Mouse (Mus musculus) liver, embryonic 14.5 days (tissue): ENCODE measurements around the gene Sox30. TPM values are rescaled to one million over a fixed set of nuclear protein-coding genes. Genes with fewer than 3 reads are reported as not detected.

ENCODE experiments used
- ATAC-seq: fragments of 200-750 bp; cut with Nextera tagmentation; 2 replicates; pipeline ENCODE4 v1.8.0; 2017; ENCODE audit warnings: moderate number of reproducible peaks, mild to moderate bottlenecking, moderate library complexity; ENCODE audit not compliant: insufficient read depth
- DNase-seq, 3 experiments: peaks; one replicate each; pipeline ENCODE4 v3.0.0-alpha.2; 2012 to 2013; ENCODE audit warnings: low read depth in 3 of 3, low spot score in 3 of 3
- H3K27ac ChIP-seq: fragments of 300-500 bp; sonication (generic); 2 replicates; pipeline ENCODE4 v1.5.1; 2014; ENCODE audit warnings: moderate library complexity, mild to moderate bottlenecking, control low read depth, inconsistent platforms
- H3K27me3 ChIP-seq: fragments of 300-500 bp; sonication (generic); 2 replicates; pipeline ENCODE4 v1.6.1; 2014; ENCODE audit warnings: mild to moderate bottlenecking, low read length, moderate library complexity; ENCODE audit not compliant: control insufficient read depth, insufficient read depth
- H3K36me3 ChIP-seq: fragments of 300-500 bp; sonication (generic); replicated peaks from 2 replicates; pipeline ENCODE4 v1.6.1; 2014; ENCODE audit warnings: low read depth; ENCODE audit not compliant: control insufficient read depth, insufficient read depth
- H3K4me1 ChIP-seq, 2 experiments: fragments of 200-500 bp in 1 of 2; fragments of 300-500 bp in 1 of 2; sonication (generic) in 1 of 2; replicated peaks; 2 replicates each; pipeline ENCODE4 v1.6.1; 2012 to 2014; ENCODE audit warnings: antibody characterized with exemption in 1 of 2, inconsistent platforms in 1 of 2, low read length in 1 of 2; ENCODE audit not compliant: control insufficient read depth in 2 of 2, insufficient read depth in 2 of 2
- H3K4me2 ChIP-seq: fragments of 300-500 bp; sonication (generic); 2 replicates; pipeline ENCODE4 v1.6.1; 2014; ENCODE audit warnings: low read depth, mild to moderate bottlenecking, control low read depth, moderate library complexity
- H3K4me3 ChIP-seq, 2 experiments: fragments of 200-500 bp in 1 of 2; fragments of 300-500 bp in 1 of 2; sonication (generic) in 1 of 2; 2 replicates each; pipeline ENCODE4 v1.5.1; 2012 to 2014; ENCODE audit warnings: low read depth in 2 of 2, low read length in 2 of 2, mild to moderate bottlenecking in 2 of 2, control low read depth in 1 of 2, inconsistent platforms in 1 of 2, moderate library complexity in 1 of 2; ENCODE audit not compliant: insufficient read depth in 1 of 2
- H3K9ac ChIP-seq: fragments of 300-500 bp; sonication (generic); replicated peaks from 2 replicates; pipeline ENCODE4 v1.6.1; 2014; ENCODE audit warnings: mild to moderate bottlenecking, control low read depth, moderate library complexity
- H3K9me3 ChIP-seq: fragments of 300-500 bp; sonication (generic); 2 replicates; pipeline ENCODE4 v1.6.1; 2016; ENCODE audit warnings: low read length, mixed read lengths; ENCODE audit not compliant: control insufficient read depth
- CTCF ChIP-seq: IDR thresholded peaks from 2 replicates; pipeline ENCODE4 v1.5.1; 2016; ENCODE audit warnings: antibody characterized with exemption, low read depth, control low read depth
- EP300 ChIP-seq: IDR thresholded peaks from 2 replicates; pipeline ENCODE4 v1.6.1; 2016; ENCODE audit warnings: antibody characterized with exemption, low read depth
- WGBS: fragments of 180-500 bp; shearing (Covaris S2); extraction: QIAGEN DNeasy Blood & Tissue Kit; methylation state at CpG from one replicate; pipeline ENCODE4 v1.1.7; 2014; ENCODE audit not compliant: insufficient replicate concordance; 5-methylcytosine and 5-hydroxymethylcytosine counted together
- polyA plus RNA-seq, 2 experiments: library from polyadenylated mRNA; depleted of rRNA in 1 of 2; stranded (reverse) in 1 of 2; unstranded in 1 of 2; fragments of >200 nt; fragmentation: Nextera tagmentation in 1 of 2; extraction: Ambion mirVana in 1 of 2; gene quantifications; 2 replicates each; pipeline versions ENCODE4 v1.2.1 to v1.2.3; 2012 to 2014

Gene Sox30
- polyA plus RNA-seq, 2 experiments: 0.02 TPM; not detected in 1

GRCm38 (mm10) chr11:46054911-46055895 is 75.1 kb downstream of the Sox30 start:
- peaks cover 45% of the 10 kb centered on the region for H3K27me3 ChIP-seq
- peak overlapping the region; percentile 47 for H3K4me2 ChIP-seq
- no peak overlapping the region for H3K9ac ChIP-seq
- 27% methylated on average over 13 of the region's 13 CpGs for WGBS
- H3K27ac ChIP-seq: no peak overlapping the region
- H3K4me3 ChIP-seq: peak overlapping the region in 1 of 2 experiments; percentile 39; a peak in 1 of 4 replicates
- DNase-seq: no peak
- TF ChIP-seq EP300 (no peak), CTCF (no peak)
- 0 out of 2 replicates have a peak, but pooled peaks have one; percentile 15 for ATAC-seq
- no peaks in the 10 kb centered on the region for H3K9me3 ChIP-seq
- H3K36me3 ChIP-seq: no peaks in the 10 kb centered on the region
- H3K4me1 ChIP-seq: no peaks in the 10 kb centered on the region; a peak in 1 of 4 replicates

DNA sequence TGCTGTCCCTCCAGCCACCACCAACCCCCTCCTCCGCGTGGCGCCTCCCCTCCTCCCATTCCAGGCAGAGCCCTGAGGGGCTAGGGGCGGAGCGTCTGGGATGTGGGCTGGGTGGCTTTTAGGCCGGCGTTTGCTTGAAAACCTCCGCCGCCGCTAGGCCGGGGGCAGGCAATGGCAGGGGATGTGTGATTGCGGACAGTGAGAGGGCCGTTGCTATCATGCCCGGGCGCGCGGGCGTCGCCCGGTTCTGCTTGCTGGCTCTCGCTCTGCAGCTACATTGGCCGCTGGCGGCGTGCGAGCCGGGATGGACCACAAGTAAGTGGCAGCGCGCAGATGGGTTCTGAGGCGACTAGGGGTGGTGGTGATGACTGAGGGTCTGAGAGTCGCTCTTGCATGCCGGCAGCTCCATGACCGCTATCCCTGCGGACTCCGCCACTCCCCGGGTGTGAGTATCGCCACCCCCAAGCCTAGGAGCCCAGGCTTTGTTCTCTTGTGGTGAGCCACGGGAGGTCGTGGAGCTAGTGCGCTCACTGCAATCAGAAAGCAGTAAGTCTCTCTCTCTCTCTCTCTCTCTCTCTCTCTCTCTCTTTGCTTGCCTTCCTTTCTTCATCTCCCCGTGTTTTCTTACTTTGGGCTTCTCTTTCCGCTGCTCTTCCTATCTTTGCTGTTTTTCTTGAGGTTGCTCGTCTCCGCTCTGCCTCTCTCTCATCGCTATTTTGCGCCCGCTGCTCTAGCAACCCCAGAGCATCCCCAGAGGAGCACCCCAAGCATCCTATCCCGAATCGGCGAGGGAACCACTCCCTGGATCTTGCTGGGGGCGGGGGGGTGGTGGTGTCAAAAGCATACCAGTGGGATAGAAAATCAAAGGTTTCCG is 76.0 kb downstream of the Sox30 start, which contains the start of gene Adam19:
Adam19 (plus strand) TSS at position 97 of the 874 bp plus-strand sequence.
- Histone ChIP-seq H3K4me1 (no peaks in the 10 kb centered on the region; a peak in 1 of 4 replicates), H3K4me2 (peak within 1 kb of the TSS; percentile 47), H3K9me3 (no peaks in the 10 kb centered on the region), H3K36me3 (no peaks in the 10 kb centered on the region), H3K27ac (no peak within 1 kb of the TSS), H3K4me3 (peak within 1 kb of the TSS; percentile 21 to 39), H3K27me3 (peaks cover 45% of the 10 kb centered on the region), H3K9ac (no peak within 1 kb of the TSS)
- DNase-seq: no peak
- no peak for TF ChIP-seq EP300
- peak; percentile 8; the same call in 1 of the 2 replicates for TF ChIP-seq CTCF
- ATAC-seq: peak; percentile 13; the same call in 1 of the 2 replicates
- 2% methylated on average over 51 of the region's 51 CpGs for WGBS

DNA sequence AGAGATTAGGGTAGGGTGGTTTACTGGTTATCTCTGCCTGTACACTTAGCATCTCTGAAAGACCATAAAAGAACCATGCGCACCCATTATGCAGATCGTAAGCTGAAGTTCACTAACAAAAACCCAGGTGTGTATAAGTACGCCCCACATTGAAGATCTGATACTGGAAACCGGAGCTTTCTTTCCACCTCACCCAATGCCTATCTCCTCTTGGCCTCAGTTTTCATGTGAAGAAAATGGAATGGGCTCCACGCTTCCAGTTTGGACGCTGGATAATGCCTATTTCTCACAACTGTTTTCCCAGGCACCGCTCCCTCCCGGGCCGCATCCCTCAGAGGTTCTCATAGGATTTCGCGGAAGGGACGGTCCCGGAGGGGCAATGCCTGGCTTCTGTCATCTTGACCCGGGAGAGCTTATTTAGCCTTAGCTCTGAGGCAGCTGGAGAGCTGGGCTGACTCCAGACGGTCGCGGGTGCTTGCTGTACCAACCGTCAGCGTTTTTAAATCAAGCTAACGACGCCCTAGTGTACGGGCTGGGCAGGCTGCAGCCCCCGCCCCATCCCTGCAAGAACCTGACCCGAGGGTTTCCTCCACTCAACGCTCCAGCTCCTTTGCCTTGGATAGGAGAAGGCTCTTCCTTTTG is 76.8 kb downstream of the Sox30 start:
- 4% methylated on average over 25 of the region's 25 CpGs for WGBS
- H3K4me1 ChIP-seq: no peaks in the 10 kb centered on the region; a peak in 2 of 4 replicates
- no peaks in the 10 kb centered on the region for H3K36me3 ChIP-seq
- H3K27me3 ChIP-seq: peaks cover 45% of the 10 kb centered on the region
- no peak overlapping the region for H3K9ac ChIP-seq
- TF ChIP-seq EP300: no peak
- no peak for TF ChIP-seq CTCF
- no peak for DNase-seq
- H3K4me2 ChIP-seq: peak overlapping the region; percentile 47
- ATAC-seq: no peak
- H3K9me3 ChIP-seq: no peaks in the 10 kb centered on the region
- H3K4me3 ChIP-seq: peak overlapping the region; percentile 13 to 21
- no peak overlapping the region for H3K27ac ChIP-seq

GRCm38 (mm10) chr11:46058011-46058410 is 77.9 kb downstream of the Sox30 start:
- Histone ChIP-seq H3K4me1 (no peaks in the 10 kb centered on the region; a peak in 2 of 4 replicates), H3K9me3 (no peaks in the 10 kb centered on the region), H3K36me3 (no peaks in the 10 kb centered on the region), H3K27me3 (peaks cover 47% of the 10 kb centered on the region), H3K9ac (no peak overlapping the region), H3K27ac (no peak overlapping the region), H3K4me2 (peak overlapping the region; percentile 28; the same call in 1 of the 2 replicates), H3K4me3 (no peak overlapping the region)
- TF ChIP-seq EP300 (no peak), CTCF (no peak)
- ATAC-seq (no peak), DNase-seq (no peak)
- WGBS: 50% methylated on average over 9 of the region's 9 CpGs
